Comparison of ENCODE assay signal across 14 mouse cellular contexts in genomic region chr8:114772276-114772849, GRCm38 (mm10).
DNase-seq lines count a peak whose midpoint lies in the region; ATAC-seq and TF ChIP-seq lines count a peak whose summit lies in the region.
"Had no signal": no experiment of that assay in that cellular context is flagged by ENCODE, and none has a peak within 500 bp of the region (broad histone marks: within the 10 kb centered on the region; RNA-seq: fewer than 3 reads in every experiment).

No protein-coding gene starts in this region.

- intact Hi-C loops in heart, adult 2 months (cut with DNase I), result loop anchor here (2.0 to 5.0 kb wide), 2 partner anchors 320 to 936 kb away; no protein-coding TSS in a partner anchor
- intact Hi-C loops in left cerebral cortex, postnatal 14 days (cut with DNase I), result loop anchor here (5.0 to 10.0 kb wide), 2 partner anchors 318 to 935 kb away; partner anchors contain the start of gene Maf

- TF ChIP-seq EP300 in heart, adult 2 months (IDR thresholded peaks at IDR 0.05; ENCODE audit: insufficient read depth, low read depth, low read length), result no peak

- H3K27ac ChIP-seq in heart, embryonic 16.5 days (ENCODE audit: low read length), result peak overlapping the region; percentile 92
- H3K27ac ChIP-seq in heart, adult 2 months, result no peak overlapping the region
- peak overlapping the region; percentile 93 for H3K27ac ChIP-seq in lung, embryonic 15.5 days
- peak overlapping the region; percentile 37; the same call in 1 of the 2 replicates for H3K27ac ChIP-seq in liver, embryonic 16.5 days (ENCODE audit: low read length)

- H3K36me3 ChIP-seq in heart, embryonic 16.5 days (ENCODE audit: control insufficient read depth, insufficient read depth), result no peaks in the 10 kb centered on the region
- no peaks in the 10 kb centered on the region for H3K36me3 ChIP-seq in heart, adult 2 months (ENCODE audit: control insufficient read depth, insufficient read depth, low read length)
- no peaks in the 10 kb centered on the region for H3K36me3 ChIP-seq in lung, embryonic 15.5 days
- no peaks in the 10 kb centered on the region for H3K36me3 ChIP-seq in liver, embryonic 16.5 days (ENCODE audit: control insufficient read depth, insufficient read depth)
- H3K36me3 ChIP-seq: midbrain, embryonic 12.5 days had no signal

- H3K9me3 ChIP-seq in heart, embryonic 16.5 days (replicated peaks; ENCODE audit: control insufficient read depth, low read length), result no peaks in the 10 kb centered on the region
- H3K9me3 ChIP-seq in lung, embryonic 15.5 days, result no peaks in the 10 kb centered on the region
- H3K9me3 ChIP-seq in liver, embryonic 16.5 days (replicated peaks; ENCODE audit: control insufficient read depth, low read length), result no peaks in the 10 kb centered on the region
- H3K9me3 ChIP-seq: midbrain, embryonic 12.5 days had no signal

- ATAC-seq in heart, embryonic 16.5 days (replicated peaks; ENCODE audit: extremely low read depth, insufficient read depth, low FRiP score), result no peak
- ATAC-seq in lung, embryonic 15.5 days (ENCODE audit: borderline replicate concordance, extremely low read depth, low FRiP score, low TSS enrichment), result peak; percentile 54
- ATAC-seq in liver, embryonic 16.5 days (ENCODE audit: low read depth), result 0 out of 2 replicates have a peak, but pooled peaks have one; percentile 42

- no peak overlapping the region for H3K4me2 ChIP-seq in heart, embryonic 16.5 days (ENCODE audit: low read depth, low read length)
- no peak overlapping the region for H3K4me2 ChIP-seq in lung, embryonic 15.5 days
- H3K4me2 ChIP-seq in liver, embryonic 16.5 days (ENCODE audit: low read depth, low read length), result no peak overlapping the region
- H3K4me2 ChIP-seq: midbrain, embryonic 12.5 days had no signal

- 70% methylated on average over 1 of the region's 1 CpGs for WGBS in heart, embryonic 16.5 days
- WGBS in heart, adult 2 months, result 83% methylated on average over 1 of the region's 1 CpGs
- WGBS in lung, embryonic 15.5 days, result 36% methylated on average over 1 of the region's 1 CpGs
- 65% methylated on average over 1 of the region's 1 CpGs for WGBS in liver, embryonic 16.5 days (ENCODE audit: insufficient replicate concordance)

- no peaks in the 10 kb centered on the region for H3K79me2 ChIP-seq in heart, adult 2 months (replicated peaks; ENCODE audit: control insufficient read depth, insufficient read depth, low read length)

- DNase-seq in heart, adult 2 months, result no peak
- no peak for DNase-seq in lung, postnatal 14 days
- peak; percentile 55 for DNase-seq in embryo, embryonic 9.5 days (ENCODE audit: extremely low spot score)
- no peak for DNase-seq in adrenal gland, postnatal 10 days
- DNase-seq in left cerebral cortex, postnatal 14 days (ENCODE audit: low spot score in 2 of 2), result no peak
- DNase-seq: adrenal gland, postnatal 14 days; heart, postnatal 36 days; kidney, postnatal 25 days; layer of hippocampus, postnatal 36 days; right cerebral cortex, postnatal 25 days had no signal

- no peak overlapping the region for H3K9ac ChIP-seq in heart, embryonic 16.5 days (ENCODE audit: low read length)
- no peak overlapping the region for H3K9ac ChIP-seq in heart, adult 2 months (ENCODE audit: low read depth, low read length)
- H3K9ac ChIP-seq in lung, embryonic 15.5 days, result no peak overlapping the region
- no peak overlapping the region for H3K9ac ChIP-seq in liver, embryonic 16.5 days (ENCODE audit: low read depth, low read length)

- H3K4me1 ChIP-seq in heart, embryonic 16.5 days (ENCODE audit: control insufficient read depth, insufficient read depth, low read length), result peaks cover 28% of the 10 kb centered on the region
- peaks cover 4% of the 10 kb centered on the region for H3K4me1 ChIP-seq in heart, adult 2 months (ENCODE audit: control insufficient read depth, insufficient read depth, low read length)
- peaks cover 42% of the 10 kb centered on the region for H3K4me1 ChIP-seq in lung, embryonic 15.5 days
- H3K4me1 ChIP-seq in liver, embryonic 16.5 days (ENCODE audit: control insufficient read depth, low read depth, low read length), result peaks cover 4% of the 10 kb centered on the region

- H3K4me3 ChIP-seq in heart, embryonic 16.5 days (ENCODE audit: low read length), result no peak overlapping the region
- no peak overlapping the region for H3K4me3 ChIP-seq in heart, adult 2 months
- no peak overlapping the region for H3K4me3 ChIP-seq in lung, embryonic 15.5 days
- no peak overlapping the region for H3K4me3 ChIP-seq in liver, embryonic 16.5 days (ENCODE audit: low read depth, low read length)
- H3K4me3 ChIP-seq: midbrain, embryonic 12.5 days had no signal

- H3K27me3 ChIP-seq in heart, embryonic 16.5 days (ENCODE audit: control insufficient read depth, insufficient read depth, low read length), result no peaks in the 10 kb centered on the region
- no peaks in the 10 kb centered on the region for H3K27me3 ChIP-seq in heart, adult 2 months (ENCODE audit: control insufficient read depth, insufficient read depth, low read length)
- H3K27me3 ChIP-seq in lung, embryonic 15.5 days, result no peaks in the 10 kb centered on the region
- no peaks in the 10 kb centered on the region for H3K27me3 ChIP-seq in liver, embryonic 16.5 days (ENCODE audit: control insufficient read depth, insufficient read depth, low read depth, low read length)

- TF ChIP-seq CTCF in heart, adult 2 months (IDR thresholded peaks at IDR 0.05), result no peak

- no peak for TF ChIP-seq POLR2A in heart, adult 2 months (IDR thresholded peaks at IDR 0.05; ENCODE audit: insufficient read depth, low read depth, low read length)
